8 mouse cellular contexts compared by ENCODE assay signal in the genomic region with DNA sequence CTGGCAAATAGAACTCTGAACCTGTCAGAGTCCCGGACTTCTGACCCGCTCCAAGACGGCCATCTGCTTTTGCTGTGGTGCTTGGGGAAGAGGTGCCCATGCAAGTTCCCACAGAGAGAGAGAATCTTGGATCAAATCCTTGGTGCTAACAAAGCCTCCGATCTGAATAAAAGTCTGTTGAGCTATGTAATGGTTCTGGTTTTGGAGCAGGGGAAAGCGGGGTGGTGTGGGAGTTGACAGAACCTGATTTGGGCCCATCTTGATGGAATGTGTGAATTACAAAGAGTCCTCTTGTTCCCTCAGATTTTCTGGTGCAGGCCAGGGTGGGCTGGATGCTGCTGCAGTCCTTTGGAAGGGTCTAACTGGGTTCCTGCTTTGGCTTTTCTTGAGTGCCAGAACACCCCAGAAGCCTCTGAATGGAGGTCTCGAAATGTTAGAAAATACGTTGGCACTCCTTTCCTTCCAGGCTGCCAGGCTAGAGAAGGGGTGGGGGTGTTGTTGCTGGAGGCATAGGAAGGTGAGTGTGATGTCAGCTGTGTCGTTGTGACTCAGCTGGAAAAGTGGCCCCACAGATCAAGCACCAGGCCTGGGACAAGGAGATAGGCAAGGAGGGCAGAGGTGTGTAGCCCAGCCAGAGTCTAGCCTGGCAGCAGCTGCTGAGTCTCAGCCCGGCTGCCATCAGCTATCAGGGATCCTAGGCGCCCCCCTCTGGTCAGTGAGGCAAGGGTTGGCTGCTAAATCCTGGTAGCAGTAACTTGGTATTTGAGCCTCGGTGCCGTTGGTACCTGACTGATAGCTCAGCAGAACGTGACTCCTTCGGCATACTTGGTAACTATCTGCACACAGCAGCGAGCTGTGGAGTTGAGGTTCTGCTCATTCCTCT. TPM values are rescaled to one million over a fixed set of nuclear protein-coding genes. Genes with fewer than 3 reads are reported as not detected.
DNase-seq lines count a peak whose midpoint lies in the region; ATAC-seq and TF ChIP-seq lines count a peak whose summit lies in the region.

No protein-coding gene starts in this region.

- 49% methylated on average over 15 of the region's 15 CpGs for WGBS in kidney, embryonic 15.5 days
- 45% methylated on average over 15 of the region's 15 CpGs for WGBS in intestine, postnatal 0 days

- H3K4me2 ChIP-seq in kidney, embryonic 15.5 days = no peak overlapping the region
- H3K4me2 ChIP-seq in intestine, postnatal 0 days (replicated peaks; ENCODE audit: low read depth) = no peak overlapping the region

- no peak overlapping the region for H3K27ac ChIP-seq in kidney, embryonic 15.5 days
- H3K27ac ChIP-seq in intestine, postnatal 0 days (ENCODE audit: low read depth, low read length) = no peak overlapping the region

- DNase-seq in kidney, adult 11 months = peak; percentile 46
- peak; percentile 77 for DNase-seq in embryo, embryonic 10 days (ENCODE audit: low spot score)
- peak; percentile 63 to 78 for DNase-seq in gastrocnemius, postnatal 4 days (ENCODE audit: low spot score in 2 of 2)
- peak; percentile 70 for DNase-seq in liver
- peak; percentile 78 for DNase-seq in splenic B cell, adult 2 months (ENCODE audit: low read depth, low spot score)

- ATAC-seq in kidney, embryonic 15.5 days (replicated peaks; ENCODE audit: low FRiP score) = no peak
- ATAC-seq in intestine, postnatal 0 days = no peak
- ATAC-seq in monocyte, adult 5-6 weeks (replicated peaks; ENCODE audit: insufficient number of reproducible peaks, low FRiP score, low TSS enrichment, poor library complexity, severe bottlenecking) = peak; percentile 55

- peak; percentile 81 for TF ChIP-seq CTCF in intestine, postnatal 0 days (IDR thresholded peaks at IDR 0.05; ENCODE audit: low read depth)

- H3K4me3 ChIP-seq in kidney, embryonic 15.5 days (replicated peaks) = no peak overlapping the region
- no peak overlapping the region for H3K4me3 ChIP-seq in intestine, postnatal 0 days (ENCODE audit: low read depth, low read length)

- H3K9me3 ChIP-seq in kidney, embryonic 15.5 days (replicated peaks) = no peaks in the 10 kb centered on the region
- no peaks in the 10 kb centered on the region for H3K9me3 ChIP-seq in intestine, postnatal 0 days (ENCODE audit: control insufficient read depth)

- no peaks in the 10 kb centered on the region for H3K27me3 ChIP-seq in kidney, embryonic 15.5 days
- no peaks in the 10 kb centered on the region for H3K27me3 ChIP-seq in intestine, postnatal 0 days (replicated peaks; ENCODE audit: control insufficient read depth, insufficient read depth, low read length)
- no peaks in the 10 kb centered on the region for H3K27me3 ChIP-seq in splenic B cell, adult 2 months (ENCODE audit: control insufficient read depth, insufficient read depth, low read length, poor library complexity, severe bottlenecking)

- H3K9ac ChIP-seq in kidney, embryonic 15.5 days = no peak overlapping the region
- no peak overlapping the region for H3K9ac ChIP-seq in intestine, postnatal 0 days (ENCODE audit: low read depth, low read length)

- no peaks in the 10 kb centered on the region for H3K36me3 ChIP-seq in kidney, embryonic 15.5 days
- no peaks in the 10 kb centered on the region for H3K36me3 ChIP-seq in intestine, postnatal 0 days (ENCODE audit: control insufficient read depth, insufficient read depth)
- H3K36me3 ChIP-seq in splenic B cell, adult 2 months (ENCODE audit: control insufficient read depth, insufficient read depth, low read length, poor library complexity, severe bottlenecking) = no peaks in the 10 kb centered on the region

- H3K4me1 ChIP-seq in kidney, embryonic 15.5 days = peaks cover 9% of the 10 kb centered on the region; the same call in 1 of the 2 replicates
- H3K4me1 ChIP-seq in intestine, postnatal 0 days (replicated peaks; ENCODE audit: control insufficient read depth, insufficient read depth, low read length) = no peaks in the 10 kb centered on the region

RNA-seq across cellular contexts. Expression of a gene that starts 42.1 kb away (rescaled TPM):
- polyA plus RNA-seq in kidney, embryonic 15.5 days (2015; fragmentation: Nextera tagmentation; extraction: Ambion mirVana) = 47.0 and 48.3 TPM in 2 replicates
- total RNA-seq in gastrocnemius, postnatal 4 days (2021) = 10 to 100 TPM; 29.9 to 33.6 TPM
- 21.9 and 23.6 TPM in 2 replicates for polyA plus RNA-seq in intestine, postnatal 0 days (2015; fragmentation: Nextera tagmentation; extraction: Ambion mirVana)
- 31.6 to 42.1 TPM (median 34.8 TPM) in 3 replicates for total RNA-seq in monocyte, adult 5-6 weeks (2017)
